Mouse (Mus musculus) C2C12 (cell line): ENCODE data around the gene Ercc4.

Experiments used
- CTCF ChIP-seq: IDR thresholded peaks from one replicate; pipeline ENCODE4 v1.5.1; 2011; ENCODE audit not compliant: control insufficient read depth, insufficient read depth, insufficient read length
- MYOD1 ChIP-seq: IDR thresholded peaks from one replicate; pipeline ENCODE4 v1.6.1; 2011; ENCODE audit warnings: low read depth; ENCODE audit not compliant: control insufficient read depth, insufficient read length

- TF ChIP-seq CTCF = no peak
- no peak for TF ChIP-seq MYOD1
These were observed 35.3 kb upstream of the Ercc4 start for GRCm38 (mm10) chr16:13074176-13074575.
